Mouse (Mus musculus) limb, embryonic 13.5 days (tissue): ENCODE measurements at regions not wholly inside any gene's neighbourhood (a gene's known extent, or its start where the extent isn't known, plus 50 kb on each side); places are given as distances from the start of the nearest gene placed in this dataset.
"Not testable (repeated sequence)": the region's sequence is repeated elsewhere in the genome, so short reads cannot be mapped to it uniquely, and the experiment has no call there.

Experiments used
- ATAC-seq: fragments of 200-750 bp; cut with Nextera tagmentation; 2 replicates; pipeline ENCODE4 v1.8.0; 2017; ENCODE audit warnings: low read depth, moderate number of reproducible peaks, moderate TSS enrichment; ENCODE audit not compliant: low FRiP score
- H3K27ac ChIP-seq: fragments of 300-500 bp; sonication (generic); 2 replicates; pipeline ENCODE4 v1.5.1; 2015; ENCODE audit warnings: inconsistent platforms, mild to moderate bottlenecking, moderate library complexity
- H3K27me3 ChIP-seq: fragments of 300-500 bp; sonication (generic); 2 replicates; pipeline ENCODE4 v1.6.1; 2015; ENCODE audit warnings: mild to moderate bottlenecking, inconsistent platforms
- H3K36me3 ChIP-seq: fragments of 300-500 bp; sonication (generic); 2 replicates; pipeline ENCODE4 v1.6.1; 2015; ENCODE audit warnings: inconsistent platforms, mild to moderate bottlenecking, moderate library complexity
- H3K4me1 ChIP-seq: fragments of 300-500 bp; sonication (generic); 2 replicates; pipeline ENCODE4 v1.6.1; 2015; ENCODE audit warnings: inconsistent platforms
- H3K4me2 ChIP-seq: fragments of 300-500 bp; sonication (generic); replicated peaks from 2 replicates; pipeline ENCODE4 v1.6.1; 2015; ENCODE audit warnings: inconsistent platforms, mild to moderate bottlenecking, moderate library complexity
- H3K4me3 ChIP-seq: fragments of 300-500 bp; sonication (generic); 2 replicates; pipeline ENCODE4 v1.5.1; 2015; ENCODE audit warnings: moderate library complexity, mild to moderate bottlenecking, inconsistent platforms
- H3K9ac ChIP-seq: fragments of 300-500 bp; sonication (generic); 2 replicates; pipeline ENCODE4 v1.6.1; 2015; ENCODE audit warnings: mild to moderate bottlenecking, inconsistent platforms
- H3K9me3 ChIP-seq: fragments of 300-500 bp; sonication (generic); 2 replicates; pipeline ENCODE4 v1.6.1; 2016; ENCODE audit warnings: inconsistent platforms
- WGBS: fragments of 180-500 bp; shearing (Covaris S2); methylation state at CpG from one replicate; pipeline ENCODE4 v1.1.7; 2015; 5-methylcytosine and 5-hydroxymethylcytosine counted together

DNA sequence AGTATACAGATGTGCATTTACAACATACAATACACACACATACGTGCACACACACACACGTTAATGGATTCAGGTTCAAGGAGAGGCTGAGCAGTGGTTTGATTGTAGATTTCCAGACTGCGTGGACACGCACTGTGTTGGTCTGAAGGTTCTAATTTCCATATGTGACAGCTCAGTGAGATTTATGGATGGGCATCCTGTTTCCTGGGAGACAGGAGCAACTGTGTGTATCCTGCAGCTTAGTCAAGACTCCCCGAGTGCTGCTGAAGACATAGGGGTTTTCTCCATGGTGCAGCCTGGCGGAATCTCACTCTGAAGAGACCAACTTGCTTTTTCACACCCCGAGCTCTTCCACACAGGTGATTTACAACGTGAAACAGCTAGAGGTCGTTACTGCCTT lies 119.3 kb upstream of the Foxk1 start:
- WGBS = 54% methylated on average over 9 of the region's 9 CpGs
- no peak for ATAC-seq
- Histone ChIP-seq H3K36me3 (no peaks in the 10 kb centered on the region), H3K4me2 (no peak overlapping the region), H3K9ac (no peak overlapping the region), H3K4me3 (no peak overlapping the region), H3K4me1 (no peaks in the 10 kb centered on the region; the same call in 1 of the 2 replicates), H3K27me3 (no peaks in the 10 kb centered on the region), H3K27ac (no peak overlapping the region), H3K9me3 (peaks cover 5% of the 10 kb centered on the region; the same call in 1 of the 2 replicates)

DNA sequence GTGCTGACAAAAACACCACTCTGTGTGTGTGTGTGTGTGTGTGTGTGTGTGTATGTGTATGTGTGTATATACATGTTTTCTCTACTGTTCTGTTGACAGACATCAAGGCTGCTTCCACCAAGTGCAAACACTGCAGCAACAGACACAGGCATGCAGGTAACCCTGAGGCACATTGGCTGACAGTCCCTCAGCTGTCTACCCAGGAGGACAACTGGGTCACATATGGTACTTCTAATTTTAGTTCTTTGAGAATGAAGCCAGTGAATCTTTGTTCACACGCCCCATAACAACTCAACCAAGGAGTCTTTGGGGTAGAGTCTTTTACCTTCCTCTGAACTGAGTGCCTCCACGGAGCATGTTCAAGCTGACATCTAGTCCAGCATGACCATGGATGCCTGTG lies 113.3 kb upstream of the Foxk1 start:
- H3K4me3 ChIP-seq = no peak overlapping the region
- no peak overlapping the region for H3K9ac ChIP-seq
- no peaks in the 10 kb centered on the region for H3K27me3 ChIP-seq
- H3K36me3 ChIP-seq = no peaks in the 10 kb centered on the region
- peaks cover 16% of the 10 kb centered on the region for H3K9me3 ChIP-seq
- 84% methylated on average over 2 of the region's 2 CpGs for WGBS
- H3K4me2 ChIP-seq = no peak overlapping the region
- no peak overlapping the region for H3K27ac ChIP-seq
- ATAC-seq = no peak
- no peaks in the 10 kb centered on the region for H3K4me1 ChIP-seq

DNA sequence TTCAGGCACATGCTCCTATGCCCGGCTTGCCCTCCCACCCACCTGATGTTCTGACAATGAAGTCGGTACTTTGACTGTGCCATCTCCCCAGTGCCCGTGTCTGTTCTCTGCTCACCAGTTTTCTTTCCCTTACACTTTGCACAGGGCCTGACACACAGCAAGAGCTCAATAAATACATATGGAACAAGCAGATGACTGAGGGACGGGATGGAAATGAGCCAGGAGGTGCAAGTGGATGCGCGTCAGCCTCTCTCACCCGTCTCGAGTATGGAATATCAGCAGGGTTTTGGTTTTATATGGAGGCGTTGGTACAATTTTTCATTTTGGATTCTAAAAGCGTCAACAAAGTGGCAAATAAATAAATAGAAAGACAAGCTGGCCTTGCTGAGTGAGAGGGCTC lies 109.8 kb upstream of the Foxk1 start:
- Histone ChIP-seq H3K27ac (no peak overlapping the region), H3K36me3 (no peaks in the 10 kb centered on the region), H3K27me3 (no peaks in the 10 kb centered on the region), H3K4me3 (no peak overlapping the region), H3K4me2 (no peak overlapping the region), H3K9ac (no peak overlapping the region), H3K4me1 (no peaks in the 10 kb centered on the region), H3K9me3 (peaks cover 11% of the 10 kb centered on the region; the same call in 1 of the 2 replicates)
- no peak for ATAC-seq
- 92% methylated on average over 10 of the region's 10 CpGs for WGBS

DNA sequence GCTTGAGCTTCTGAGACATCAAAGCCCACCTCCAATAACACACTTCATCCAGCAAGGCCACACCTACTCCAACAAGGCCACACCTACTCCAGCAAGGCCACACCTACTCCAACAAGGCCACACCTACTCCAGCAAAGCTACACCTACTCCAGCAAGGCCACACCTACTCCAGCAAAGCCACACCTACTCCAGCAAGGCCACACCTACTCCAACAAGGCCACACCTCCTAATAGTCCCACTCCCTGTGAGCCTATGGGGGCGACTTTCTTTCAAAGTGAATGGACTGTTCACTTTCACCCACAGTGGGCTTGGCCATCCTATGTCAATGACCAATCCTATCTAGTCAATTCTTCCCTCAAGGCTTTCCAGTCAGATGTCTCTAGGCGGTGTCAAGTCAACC lies 104.9 kb upstream of the Foxk1 start:
- not testable (repeated sequence) for H3K9ac ChIP-seq, H3K4me1 ChIP-seq, H3K4me3 ChIP-seq, H3K9me3 ChIP-seq, ATAC-seq, H3K4me2 ChIP-seq, H3K27me3 ChIP-seq, H3K27ac ChIP-seq, H3K36me3 ChIP-seq
- WGBS = 87% methylated on average over 2 of the region's 2 CpGs

DNA sequence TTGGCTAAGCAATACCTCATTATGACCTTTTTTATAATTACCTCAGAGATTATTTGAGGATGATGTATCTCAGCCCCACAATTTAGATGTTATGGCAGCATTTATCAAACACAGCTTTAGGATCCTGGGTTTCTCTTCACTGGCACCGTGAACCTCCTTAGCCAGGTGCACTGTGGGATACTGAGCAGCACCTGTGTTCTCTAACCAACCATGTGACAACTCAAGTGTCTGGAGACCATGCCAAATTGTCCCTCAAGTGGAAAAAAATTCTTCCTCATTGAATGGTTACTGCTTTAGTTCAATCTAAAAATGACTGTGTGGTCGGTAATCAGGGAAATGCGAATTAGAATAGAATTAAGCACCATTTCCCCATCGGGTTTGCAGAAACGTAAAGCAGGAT lies 101.7 kb upstream of the Foxk1 start:
- Histone ChIP-seq H3K27ac (no peak overlapping the region), H3K36me3 (no peaks in the 10 kb centered on the region), H3K4me2 (no peak overlapping the region), H3K9ac (no peak overlapping the region), H3K9me3 (no peaks in the 10 kb centered on the region), H3K4me3 (no peak overlapping the region), H3K4me1 (no peaks in the 10 kb centered on the region), H3K27me3 (no peaks in the 10 kb centered on the region)
- ATAC-seq = no peak
- 90% methylated on average over 5 of the region's 5 CpGs for WGBS

DNA sequence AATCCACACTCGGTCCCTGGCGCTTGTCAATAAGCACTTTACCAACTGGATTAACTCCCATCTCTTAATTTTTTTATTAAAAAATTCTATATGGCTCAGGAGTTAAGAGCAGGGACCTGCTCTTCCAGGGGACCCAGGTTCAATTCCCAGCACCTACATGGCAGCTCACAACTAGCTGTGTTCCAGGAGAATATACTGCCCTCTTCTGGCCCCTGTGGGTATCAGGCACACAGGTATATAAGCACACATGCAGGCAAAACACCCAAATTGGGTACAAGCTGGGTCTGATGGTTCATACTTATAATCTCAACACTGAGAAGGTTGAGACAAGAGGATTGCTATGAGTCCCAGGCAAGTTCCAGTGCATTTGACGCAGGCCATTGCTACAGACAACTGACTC lies 92.8 kb upstream of the Foxk1 start:
- WGBS = 91% methylated on average over 3 of the region's 3 CpGs
- no peak overlapping the region for H3K9ac ChIP-seq
- no peak for ATAC-seq
- H3K4me3 ChIP-seq = no peak overlapping the region
- H3K4me1 ChIP-seq = no peaks in the 10 kb centered on the region
- no peak overlapping the region for H3K4me2 ChIP-seq
- 0 out of 2 replicates have a peak, but pooled peaks cover 4% of the 10 kb centered on the region for H3K9me3 ChIP-seq
- H3K27me3 ChIP-seq = no peaks in the 10 kb centered on the region
- H3K27ac ChIP-seq = no peak overlapping the region
- H3K36me3 ChIP-seq = no peaks in the 10 kb centered on the region

DNA sequence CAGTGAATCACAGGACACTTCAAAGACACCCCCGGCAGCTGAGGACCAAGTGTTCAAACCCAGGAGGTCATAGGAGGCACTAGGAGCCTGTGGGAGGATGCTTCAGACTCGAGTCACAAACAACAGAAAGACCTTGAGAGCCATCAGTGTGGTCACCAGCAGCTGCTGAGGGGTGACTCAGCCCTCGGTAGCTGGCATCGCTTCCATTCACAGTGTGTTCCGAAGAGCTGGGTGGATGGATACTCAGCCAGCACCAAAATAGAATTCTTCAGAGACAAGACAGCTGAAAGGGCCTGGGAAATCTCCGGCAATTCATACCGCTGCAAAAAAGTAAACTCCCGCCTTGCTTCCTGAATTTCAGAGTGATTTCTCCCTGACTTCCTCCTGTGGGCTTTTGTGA lies 87.4 kb upstream of the Foxk1 start:
- Histone ChIP-seq H3K9ac (no peak overlapping the region), H3K4me2 (no peak overlapping the region), H3K4me3 (no peak overlapping the region), H3K4me1 (no peaks in the 10 kb centered on the region), H3K9me3 (no peaks in the 10 kb centered on the region), H3K27me3 (no peaks in the 10 kb centered on the region), H3K27ac (no peak overlapping the region), H3K36me3 (no peaks in the 10 kb centered on the region)
- ATAC-seq = no peak
- 77% methylated on average over 8 of the region's 8 CpGs for WGBS

DNA sequence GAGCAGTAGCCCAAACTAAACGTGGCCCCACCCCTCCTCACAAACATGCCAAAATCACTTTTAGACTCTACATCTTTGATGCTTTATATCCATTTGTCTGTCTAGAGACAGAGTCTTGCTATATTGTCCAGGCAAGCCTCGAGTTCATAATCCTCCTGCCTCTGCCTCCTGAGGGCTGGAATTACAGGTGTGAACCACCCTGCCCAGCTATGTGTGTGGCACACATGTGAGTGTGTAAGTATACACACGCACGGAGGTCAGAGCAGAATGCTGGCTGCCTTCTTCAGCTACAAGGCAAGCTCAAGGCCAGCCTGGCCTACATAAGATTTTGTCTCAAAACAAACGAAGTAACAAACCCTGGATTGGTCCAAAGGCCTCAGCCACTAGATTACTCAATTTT lies 86.8 kb upstream of the Foxk1 start:
- Histone ChIP-seq H3K27me3 (no peaks in the 10 kb centered on the region), H3K4me1 (no peaks in the 10 kb centered on the region), H3K4me2 (no peak overlapping the region), H3K9ac (no peak overlapping the region), H3K27ac (no peak overlapping the region), H3K4me3 (no peak overlapping the region), H3K36me3 (no peaks in the 10 kb centered on the region), H3K9me3 (no peaks in the 10 kb centered on the region)
- 79% methylated on average over 5 of the region's 5 CpGs for WGBS
- no peak for ATAC-seq

DNA sequence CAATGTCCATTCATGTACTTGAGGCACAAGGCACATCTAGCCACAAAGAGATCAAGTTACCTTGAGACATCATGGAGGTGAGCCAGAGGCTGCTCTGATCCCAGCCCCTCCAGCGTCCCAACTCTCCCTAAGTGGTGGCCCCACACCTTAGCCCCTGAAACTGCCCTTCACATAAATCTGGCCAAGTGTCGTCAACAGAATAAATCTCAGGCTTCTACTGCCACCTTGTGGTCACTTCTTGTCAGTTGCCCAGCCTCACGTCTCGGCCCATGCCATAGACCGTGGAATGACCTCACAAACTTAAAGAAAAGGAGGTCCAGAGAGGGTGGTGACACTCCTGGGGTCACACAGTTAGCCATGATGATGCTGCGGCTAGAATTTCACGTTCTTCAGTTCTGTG lies 82.0 kb upstream of the Foxk1 start:
- H3K27me3 ChIP-seq = 0 out of 2 replicates have a peak, but pooled peaks cover 8% of the 10 kb centered on the region
- 4% methylated on average over 7 of the region's 7 CpGs for WGBS
- no peak overlapping the region for H3K4me3 ChIP-seq
- no peaks in the 10 kb centered on the region for H3K36me3 ChIP-seq
- peak; percentile 75 for ATAC-seq
- H3K4me1 ChIP-seq = no peaks in the 10 kb centered on the region
- H3K27ac ChIP-seq = no peak overlapping the region
- no peaks in the 10 kb centered on the region for H3K9me3 ChIP-seq
- no peak overlapping the region for H3K4me2 ChIP-seq
- H3K9ac ChIP-seq = no peak overlapping the region

DNA sequence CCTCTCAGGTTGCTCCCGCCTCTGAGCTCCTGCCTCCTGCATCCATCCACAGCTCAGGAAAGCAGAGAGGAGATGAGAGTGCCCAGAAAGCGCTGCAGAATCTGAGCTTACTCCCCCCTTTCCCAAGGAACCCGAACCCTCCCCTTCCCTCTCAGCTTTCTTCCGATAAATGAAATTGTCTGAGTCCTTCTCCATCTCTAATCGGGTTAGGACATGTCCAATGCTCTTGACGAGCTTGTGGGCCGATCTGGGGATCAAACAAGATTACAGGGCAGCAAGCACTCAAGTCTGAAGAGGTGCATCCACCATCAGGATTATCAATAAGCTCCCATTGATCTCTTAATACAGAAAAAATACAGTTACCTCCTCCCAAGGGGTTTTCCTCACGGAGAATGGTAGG lies 80.0 kb upstream of the Foxk1 start:
- H3K4me3 ChIP-seq = no peak overlapping the region
- no peak overlapping the region for H3K9ac ChIP-seq
- no peaks in the 10 kb centered on the region for H3K4me1 ChIP-seq
- H3K4me2 ChIP-seq = no peak overlapping the region
- WGBS = 76% methylated on average over 8 of the region's 8 CpGs
- no peaks in the 10 kb centered on the region for H3K36me3 ChIP-seq
- 0 out of 2 replicates have a peak, but pooled peaks cover 8% of the 10 kb centered on the region for H3K27me3 ChIP-seq
- H3K9me3 ChIP-seq = no peaks in the 10 kb centered on the region
- no peak overlapping the region for H3K27ac ChIP-seq
- no peak for ATAC-seq

DNA sequence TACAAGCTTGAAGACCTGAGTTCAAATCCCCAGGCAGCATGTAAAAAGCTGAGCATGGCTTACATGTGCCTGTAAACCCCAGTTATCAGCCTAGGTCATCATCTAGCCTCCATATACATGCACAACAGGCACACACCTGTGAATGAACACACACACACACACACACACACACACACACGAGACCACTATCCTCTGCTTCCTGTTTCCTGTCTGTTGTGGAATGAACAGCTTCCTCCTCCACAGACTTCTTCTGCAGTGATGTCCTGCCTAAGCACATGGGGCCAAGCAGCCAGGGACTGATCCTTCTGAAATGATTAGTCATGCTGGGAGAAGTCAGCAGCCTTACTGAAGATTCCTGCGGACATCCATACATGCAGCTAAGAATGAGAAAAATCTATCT lies 76.4 kb upstream of the Foxk1 start:
- ATAC-seq = no peak
- 0 out of 2 replicates have a peak, but pooled peaks cover 8% of the 10 kb centered on the region for H3K27me3 ChIP-seq
- 83% methylated on average over 2 of the region's 2 CpGs for WGBS
- H3K36me3 ChIP-seq = no peaks in the 10 kb centered on the region
- no peak overlapping the region for H3K27ac ChIP-seq
- no peaks in the 10 kb centered on the region for H3K9me3 ChIP-seq
- no peak overlapping the region for H3K4me3 ChIP-seq
- no peak overlapping the region for H3K9ac ChIP-seq
- no peaks in the 10 kb centered on the region for H3K4me1 ChIP-seq
- H3K4me2 ChIP-seq = no peak overlapping the region

DNA sequence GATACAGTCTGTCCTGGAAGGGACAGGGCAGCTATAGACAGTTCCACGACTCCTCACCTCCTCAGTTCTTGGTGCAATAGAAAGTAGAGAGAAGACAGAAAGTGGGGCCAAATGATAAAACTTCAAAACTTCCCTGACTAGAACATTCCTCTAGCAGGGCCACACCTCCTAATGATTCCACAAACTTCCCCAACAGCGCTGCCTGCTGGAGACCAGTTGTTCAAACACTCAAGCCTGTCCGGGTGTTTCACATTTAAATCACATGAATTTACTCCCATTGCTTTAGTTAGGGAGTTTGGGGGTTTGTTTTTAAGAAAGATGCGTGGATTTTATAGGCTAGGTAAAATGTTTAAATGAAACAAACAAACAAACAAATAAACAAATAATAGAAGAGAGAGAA lies 75.7 kb upstream of the Foxk1 start:
- Histone ChIP-seq H3K9me3 (no peaks in the 10 kb centered on the region), H3K9ac (no peak overlapping the region), H3K4me2 (no peak overlapping the region), H3K27ac (no peak overlapping the region), H3K4me3 (no peak overlapping the region), H3K36me3 (no peaks in the 10 kb centered on the region), H3K27me3 (0 out of 2 replicates have a peak, but pooled peaks cover 5% of the 10 kb centered on the region), H3K4me1 (no peaks in the 10 kb centered on the region)
- ATAC-seq = no peak
- WGBS = 61% methylated on average over 4 of the region's 4 CpGs

DNA sequence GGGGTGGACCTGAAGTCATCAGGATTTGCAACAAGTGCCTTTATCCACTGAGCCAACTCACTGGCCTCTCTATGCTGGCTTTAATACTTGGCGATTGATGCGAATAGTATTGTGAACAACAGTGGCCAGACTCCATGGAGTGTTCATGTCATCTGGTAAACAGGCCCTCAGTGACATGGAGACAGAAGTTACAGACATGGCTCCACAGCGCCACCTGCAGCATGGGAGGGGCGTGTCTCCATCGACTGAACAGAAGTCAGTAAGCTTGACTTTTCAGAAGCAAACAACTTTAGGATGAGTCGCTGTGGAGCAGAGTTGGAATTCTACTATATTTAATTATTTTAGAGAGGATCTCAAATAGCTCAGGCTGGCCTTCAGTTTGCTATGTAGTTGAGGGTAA lies 74.0 kb upstream of the Foxk1 start:
- Histone ChIP-seq H3K36me3 (no peaks in the 10 kb centered on the region), H3K9me3 (no peaks in the 10 kb centered on the region), H3K27ac (no peak overlapping the region), H3K4me1 (no peaks in the 10 kb centered on the region), H3K9ac (no peak overlapping the region), H3K4me3 (no peak overlapping the region), H3K4me2 (no peak overlapping the region), H3K27me3 (no peaks in the 10 kb centered on the region)
- ATAC-seq = no peak
- WGBS = 66% methylated on average over 6 of the region's 6 CpGs
